Mouse (Mus musculus) B cell, adult 2 months (primary cell): ENCODE measurements around the gene Cyp4f17.
A peak's percentile ranks its signal among the peaks of the same experiment; 100 is the strongest.
"Not testable (repeated sequence)": the region's sequence is repeated elsewhere in the genome, so short reads cannot be mapped to it uniquely, and the experiment has no call there.

Experiments used
- DNase-seq, 2 experiments: peaks; one replicate each; pipeline ENCODE4 v3.0.0; 2022

Gene Cyp4f17

GRCm38 (mm10) chr17:32528408-32529337 lies 22.8 kb downstream of the Cyp4f17 start:
- DNase-seq = peak; percentile 86 to 87

GRCm38 (mm10) chr17:32532356-32532755 lies 26.5 kb downstream of the Cyp4f17 start:
- not testable (repeated sequence) for DNase-seq

- no peak for DNase-seq
These were observed 28.2 kb downstream of the Cyp4f17 start for GRCm38 (mm10) chr17:32534068-32534467.

GRCm38 (mm10) chr17:32536051-32536866 lies 30.4 kb downstream of the Cyp4f17 start, which contains the start of gene Cyp4f16:
Gene Cyp4f16, plus strand, starts transcription at chr17:32536558.
- DNase-seq = peak; percentile 50 to 59

GRCm38 (mm10) chr17:32536867-32537250 lies 31.0 kb downstream of the Cyp4f17 start:
- no peak for DNase-seq

- DNase-seq = not testable (repeated sequence)
These were observed 38.9 kb downstream of the Cyp4f17 start for GRCm38 (mm10) chr17:32544792-32545191.

GRCm38 (mm10) chr17:32550377-32550776 lies 44.5 kb downstream of the Cyp4f17 start:
- DNase-seq = not testable (repeated sequence)

GRCm38 (mm10) chr17:32550900-32551770 lies 45.3 kb downstream of the Cyp4f17 start:
- peak; percentile 32 to 41 for DNase-seq

- not testable (repeated sequence) for DNase-seq
These were observed 47.2 kb downstream of the Cyp4f17 start for GRCm38 (mm10) chr17:32553016-32553415.

GRCm38 (mm10) chr17:32554368-32554767 lies 48.5 kb downstream of the Cyp4f17 start:
- not testable (repeated sequence) for DNase-seq

GRCm38 (mm10) chr17:32563301-32563700 lies 57.5 kb downstream of the Cyp4f17 start:
- not testable (repeated sequence) for DNase-seq

GRCm38 (mm10) chr17:32573286-32573685 lies 67.4 kb downstream of the Cyp4f17 start:
- DNase-seq = not testable (repeated sequence)

GRCm38 (mm10) chr17:32577496-32578186 lies 71.8 kb downstream of the Cyp4f17 start:
- DNase-seq = no peak
